Mouse (Mus musculus) brown adipose tissue, adult 24 weeks (tissue): Measurements from ENCODE around the gene Nmnat3. TPM values are rescaled to one million over a fixed set of nuclear protein-coding genes. Genes with fewer than 3 reads are reported as not detected.

Source experiments
- H3K27ac ChIP-seq: fragments of 200-500 bp; replicated peaks from 2 replicates; pipeline ENCODE4 v1.5.1; 2012; ENCODE audit warnings: low read depth, mild to moderate bottlenecking, low read length
- H3K4me1 ChIP-seq: fragments of 200-500 bp; 2 replicates; pipeline ENCODE4 v1.6.1; 2012; ENCODE audit warnings: low read length, mixed read lengths; ENCODE audit not compliant: control insufficient read depth, insufficient read depth, insufficient read length
- H3K4me3 ChIP-seq: fragments of 200-500 bp; 2 replicates; pipeline ENCODE4 v1.5.1; 2012; ENCODE audit warnings: low read depth, mild to moderate bottlenecking, low read length, moderate library complexity; ENCODE audit not compliant: insufficient read depth
- polyA plus RNA-seq: library from polyadenylated mRNA; stranded (reverse); fragments of >200 nt; gene quantifications from 2 replicates; pipeline ENCODE4 v1.2.4, GENCODE M21; 2012; ENCODE audit not compliant: missing spikeins, insufficient read depth, insufficient read length

The Nmnat3 gene
- polyA plus RNA-seq, 1 experiment, result 13.2 TPM

DNA sequence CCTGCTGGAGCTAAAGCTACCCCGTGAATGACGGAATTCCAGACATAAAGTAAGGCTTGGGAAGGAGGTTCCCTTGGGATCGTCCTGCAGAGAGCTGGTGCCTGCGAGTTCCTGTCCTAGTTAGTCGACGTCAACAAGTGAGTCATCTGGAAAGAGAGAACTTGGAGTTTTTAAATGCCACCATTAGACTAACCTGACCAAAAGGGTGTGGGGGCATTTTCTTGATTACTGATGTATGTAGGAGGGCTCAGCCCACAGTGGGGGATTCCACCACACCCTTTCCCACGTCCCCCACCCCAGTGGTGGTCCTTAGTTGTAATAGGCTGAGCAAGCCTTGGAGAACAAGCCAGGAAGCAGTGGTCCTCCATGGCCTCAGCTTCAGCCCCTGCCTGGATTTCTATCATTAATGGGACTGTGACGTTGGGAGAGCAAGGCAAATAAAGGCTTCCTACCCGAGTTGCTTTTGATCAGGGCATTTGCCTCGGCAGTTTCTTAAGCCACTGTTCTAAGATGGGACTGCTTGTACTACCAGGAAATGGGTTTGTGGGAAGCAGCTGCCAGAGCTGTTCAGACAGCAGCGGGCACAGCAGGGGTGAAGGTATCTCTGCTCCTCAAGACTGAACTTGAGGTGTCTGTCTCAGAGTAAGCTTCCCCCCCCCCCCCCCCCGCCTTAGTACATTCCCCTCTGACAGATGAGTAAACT lies 10.2 kb downstream of the Nmnat3 start:
- peaks cover 4% of the 10 kb centered on the region; the same call in 1 of the 2 replicates for H3K4me1 ChIP-seq
- peak overlapping the region; percentile 98 for H3K27ac ChIP-seq
- peak overlapping the region; percentile 99 for H3K4me3 ChIP-seq

DNA sequence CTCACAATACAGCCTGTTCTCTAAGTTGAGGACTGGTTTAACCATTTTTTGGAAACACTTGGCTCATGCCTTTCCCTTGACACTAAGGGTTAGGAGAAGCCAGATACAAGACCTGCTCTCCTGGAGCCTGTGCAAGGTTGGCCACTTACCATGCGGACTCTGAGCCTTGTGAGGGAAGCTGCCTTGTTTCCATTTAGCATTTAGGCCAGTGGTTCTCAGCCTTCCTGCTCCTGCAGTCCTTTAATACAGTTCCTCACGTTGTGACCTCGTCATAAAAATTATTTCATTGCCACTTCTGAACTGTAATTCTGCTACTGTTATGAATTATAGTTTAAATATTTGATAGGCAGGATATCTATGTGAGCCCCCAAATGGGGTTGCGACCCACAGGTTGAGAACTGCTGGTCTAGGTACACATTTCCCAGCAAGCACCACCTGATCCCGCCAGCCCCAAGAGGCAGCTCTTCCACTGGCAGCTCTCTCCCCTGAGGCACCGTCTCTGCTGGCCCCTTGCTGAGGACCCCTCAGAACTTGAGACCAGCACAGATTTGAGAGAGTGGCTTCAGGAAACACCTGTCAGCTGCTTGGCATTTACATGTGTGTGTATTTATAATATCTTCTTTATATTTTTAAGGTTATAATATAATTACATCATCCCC lies 10.8 kb downstream of the Nmnat3 start:
- H3K4me1 ChIP-seq, result peaks cover 6% of the 10 kb centered on the region; the same call in 1 of the 2 replicates
- H3K27ac ChIP-seq, result no peak overlapping the region
- H3K4me3 ChIP-seq, result no peak overlapping the region

DNA sequence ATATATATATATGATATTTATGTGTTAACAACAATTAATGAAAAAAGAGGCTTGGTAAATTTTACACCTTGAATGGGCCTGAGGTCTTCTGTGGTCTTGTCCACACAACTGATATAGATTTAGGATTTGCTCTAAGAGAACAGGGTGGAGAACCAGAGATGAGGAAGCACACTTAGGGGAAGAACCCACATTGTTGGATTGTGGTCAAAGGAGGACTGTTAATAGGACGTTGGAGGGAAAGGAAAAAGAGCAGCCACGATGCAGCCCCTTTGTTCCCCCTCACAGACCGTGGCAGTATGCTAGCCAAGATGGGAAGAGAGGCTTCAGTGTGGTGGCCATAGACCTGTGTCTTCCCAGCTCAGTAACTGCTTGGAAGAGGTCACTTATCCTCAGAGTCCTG lies 11.5 kb downstream of the Nmnat3 start:
- peaks cover 6% of the 10 kb centered on the region; the same call in 1 of the 2 replicates for H3K4me1 ChIP-seq
- H3K4me3 ChIP-seq, result no peak overlapping the region
- H3K27ac ChIP-seq, result no peak overlapping the region

DNA sequence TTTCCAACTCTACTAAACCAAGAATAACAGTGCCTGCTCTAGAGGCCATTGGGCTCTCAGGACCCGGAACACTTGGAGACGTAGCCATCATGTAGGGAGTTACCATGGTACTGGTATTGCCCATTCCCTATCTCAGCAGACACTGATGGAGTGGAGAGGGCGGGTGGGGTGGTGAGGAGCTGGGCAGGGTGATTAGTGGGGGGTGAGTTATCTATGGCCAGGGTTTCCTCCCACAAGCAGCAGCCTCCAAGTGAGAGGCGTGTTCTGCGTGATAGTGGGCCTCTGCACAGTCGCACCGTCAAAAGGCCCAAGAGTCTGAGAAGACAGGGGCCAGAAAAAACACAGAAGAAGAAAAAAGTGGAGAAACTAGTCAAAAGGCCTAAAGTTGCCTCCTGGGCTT lies 12.0 kb downstream of the Nmnat3 start:
- Histone ChIP-seq H3K27ac (no peak overlapping the region), H3K4me1 (peaks cover 6% of the 10 kb centered on the region; the same call in 1 of the 2 replicates)

DNA sequence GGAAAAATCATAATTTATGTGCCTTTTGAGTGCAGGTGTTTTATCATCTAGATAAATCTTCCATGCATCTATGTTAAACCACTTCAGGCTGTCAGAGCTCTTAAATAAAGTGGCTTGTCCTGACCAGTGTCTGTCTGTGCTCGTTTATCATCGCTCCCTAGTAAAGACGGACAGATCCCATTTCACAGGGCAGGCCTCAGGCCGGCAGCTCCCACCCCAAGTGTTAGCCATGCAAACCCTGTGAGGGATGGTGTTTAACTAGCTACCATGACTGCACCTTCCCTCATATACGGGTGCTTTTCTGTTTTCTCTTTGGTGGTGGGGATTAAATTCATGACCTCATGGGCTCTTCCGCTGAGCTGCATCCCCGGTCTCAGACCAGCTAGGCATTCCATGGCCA lies 13.3 kb downstream of the Nmnat3 start:
- H3K4me3 ChIP-seq, result no peak overlapping the region
- no peak overlapping the region for H3K27ac ChIP-seq
- H3K4me1 ChIP-seq, result peaks cover 6% of the 10 kb centered on the region; the same call in 1 of the 2 replicates

More for the DNA sequence above, 12.0 kb downstream of the Nmnat3 start:
- no peak overlapping the region for H3K4me3 ChIP-seq

DNA sequence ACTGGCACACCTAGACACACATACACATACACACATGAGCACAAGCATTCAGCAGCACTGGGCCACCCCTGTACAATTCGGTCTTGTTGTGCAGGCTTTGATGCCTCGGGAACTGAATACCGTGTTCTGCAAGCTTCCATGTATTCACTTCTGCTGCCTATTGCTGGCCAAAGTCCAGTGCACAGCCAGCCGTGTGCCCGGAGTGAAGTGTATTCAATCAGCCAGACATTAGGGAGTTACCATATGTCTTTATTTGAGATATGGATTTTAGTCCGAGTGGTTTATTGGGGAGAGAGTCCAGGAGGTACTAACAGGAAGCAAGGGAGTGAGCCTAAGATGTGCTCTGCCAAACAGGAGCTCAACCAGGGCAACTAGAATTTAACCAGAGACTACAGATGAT lies 19.8 kb downstream of the Nmnat3 start:
- Histone ChIP-seq H3K27ac (no peak overlapping the region), H3K4me1 (0 out of 2 replicates have a peak, but pooled peaks cover 3% of the 10 kb centered on the region), H3K4me3 (no peak overlapping the region)

DNA sequence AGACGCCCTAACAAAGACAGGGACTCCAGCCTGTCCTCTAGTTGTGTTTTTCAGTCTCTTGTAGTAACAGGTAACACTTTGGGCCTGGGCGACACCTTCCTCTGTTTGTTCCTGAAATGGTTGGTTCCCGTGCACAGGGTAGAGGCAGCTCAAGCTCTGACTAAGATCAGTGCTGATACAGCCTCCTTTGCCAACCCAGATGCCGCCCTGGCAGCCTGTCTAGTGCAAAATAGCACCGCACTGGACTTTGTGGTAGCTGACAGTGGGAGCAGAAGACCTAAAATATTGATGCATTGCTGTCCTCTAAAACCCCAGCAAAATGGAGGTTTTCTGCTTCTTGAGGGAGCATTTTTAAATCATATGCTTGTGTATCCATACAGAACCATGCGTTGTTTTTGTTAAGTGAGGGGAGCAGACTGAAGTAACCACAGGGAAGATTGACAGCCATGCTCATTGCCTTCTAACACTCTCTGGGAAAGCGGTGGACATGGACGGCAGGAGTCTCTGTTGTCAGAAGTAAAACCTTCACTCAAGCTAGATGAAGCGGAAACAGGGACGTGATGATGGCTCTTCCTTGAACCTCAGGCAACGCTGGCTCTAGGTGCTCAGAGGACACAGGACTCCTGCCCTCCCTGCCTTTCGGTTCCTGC lies 24.2 kb downstream of the Nmnat3 start:
- H3K4me3 ChIP-seq, result no peak overlapping the region
- H3K27ac ChIP-seq, result no peak overlapping the region
- no peaks in the 10 kb centered on the region for H3K4me1 ChIP-seq

DNA sequence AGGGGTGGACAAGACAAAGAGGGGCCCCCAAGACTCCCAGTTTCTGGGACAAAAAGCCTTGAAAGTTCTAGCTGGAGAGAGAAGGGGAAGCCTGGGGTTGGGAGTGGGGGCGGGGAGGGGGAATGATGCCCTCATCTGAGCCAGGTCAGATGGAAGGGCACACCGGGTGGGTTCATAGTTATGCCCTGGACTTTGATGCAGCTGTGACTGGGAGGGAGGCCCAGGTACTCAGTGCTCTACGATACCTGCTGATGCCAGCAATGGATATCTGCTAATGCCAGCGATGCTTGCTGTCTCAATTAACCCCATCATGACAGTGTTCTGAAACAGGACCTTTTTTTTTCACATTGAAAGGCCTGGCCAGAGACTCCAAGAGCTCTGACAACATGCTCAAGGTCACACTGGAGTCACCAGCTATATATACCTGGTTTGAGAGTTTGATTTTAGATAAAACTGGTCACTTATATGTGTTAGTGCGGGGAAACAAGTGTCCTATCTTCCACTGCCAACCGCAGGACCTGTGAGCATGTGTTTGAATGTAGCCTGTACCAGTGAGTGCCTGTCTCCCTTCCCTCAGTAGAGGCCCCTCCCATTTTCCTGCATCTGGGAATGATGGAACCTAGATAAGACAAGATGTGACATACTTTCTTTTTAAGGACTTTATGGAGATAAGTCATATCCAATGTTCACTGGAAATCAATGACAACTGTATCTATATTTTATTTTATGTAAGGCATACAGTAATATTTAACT lies 25.6 kb downstream of the Nmnat3 start:
- Histone ChIP-seq H3K27ac (no peak overlapping the region), H3K4me1 (no peaks in the 10 kb centered on the region), H3K4me3 (no peak overlapping the region)

DNA sequence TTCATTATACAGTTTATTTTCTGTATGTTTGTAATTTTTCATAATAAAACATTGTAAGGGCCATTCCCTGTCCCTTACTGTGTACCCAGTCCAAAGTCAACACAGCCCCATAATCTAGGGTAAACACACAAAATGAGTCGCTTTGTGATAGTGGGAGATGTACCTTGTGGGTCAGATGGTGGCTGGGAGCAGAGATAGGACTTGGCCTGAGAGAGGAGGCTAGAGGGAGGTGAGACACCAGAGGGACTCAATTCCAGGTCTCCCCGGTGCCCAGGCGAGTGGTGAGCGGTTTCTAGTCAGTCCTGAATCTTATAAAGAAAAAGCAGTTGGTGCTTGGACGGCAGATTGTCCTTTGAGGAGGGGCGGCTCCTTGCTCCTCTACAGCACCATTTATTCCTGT lies 26.4 kb downstream of the Nmnat3 start:
- H3K4me3 ChIP-seq, result no peak overlapping the region
- no peaks in the 10 kb centered on the region for H3K4me1 ChIP-seq
- no peak overlapping the region for H3K27ac ChIP-seq

DNA sequence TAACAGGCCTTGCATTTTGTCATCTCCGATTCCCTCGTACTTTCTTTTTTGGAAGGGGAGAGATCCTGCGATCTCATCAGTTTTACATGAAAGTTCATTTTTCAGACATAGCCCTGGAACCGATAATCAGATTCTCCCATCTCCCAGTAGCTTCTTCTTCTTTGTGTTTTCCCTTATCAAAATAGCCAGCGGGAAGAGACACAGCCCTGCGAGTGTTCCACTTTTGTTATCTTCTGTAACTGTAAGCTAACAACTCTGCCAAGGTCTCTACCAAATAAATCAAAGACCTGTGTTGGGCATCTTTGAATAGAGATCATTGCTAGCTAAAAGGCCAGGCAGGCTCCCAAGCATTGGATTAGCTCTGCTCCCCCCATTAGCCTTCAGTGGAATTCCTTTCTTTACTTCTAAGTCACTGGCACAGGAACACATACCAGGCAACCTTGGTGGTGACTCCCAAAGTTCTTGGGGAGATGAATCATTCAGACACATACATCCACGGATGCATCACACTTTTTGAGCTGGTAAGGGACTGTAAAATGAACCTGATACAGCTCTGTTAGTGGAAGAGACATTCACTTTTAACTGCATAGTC lies 26.9 kb downstream of the Nmnat3 start:
- H3K4me3 ChIP-seq, result no peak overlapping the region
- no peaks in the 10 kb centered on the region for H3K4me1 ChIP-seq
- H3K27ac ChIP-seq, result no peak overlapping the region

DNA sequence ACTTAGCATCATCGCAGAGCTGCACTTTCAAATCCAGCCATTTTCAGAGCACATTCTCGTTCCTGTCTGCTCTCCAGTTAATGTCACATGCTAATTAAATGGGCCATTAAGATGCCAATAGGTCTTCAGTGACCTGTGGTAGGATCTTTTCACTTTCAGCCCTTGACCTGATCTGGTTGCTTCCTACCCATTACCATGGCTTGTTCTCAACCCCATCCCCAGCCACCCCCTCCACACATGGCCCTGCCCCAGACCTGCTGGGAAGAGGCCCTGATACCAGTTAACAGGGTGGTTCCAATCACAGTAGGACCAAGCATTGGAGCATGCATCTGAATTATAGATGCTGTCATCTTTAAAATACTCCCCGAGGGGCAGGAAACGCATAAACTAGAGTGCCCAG lies 30.7 kb downstream of the Nmnat3 start:
- Histone ChIP-seq H3K27ac (no peak overlapping the region), H3K4me3 (no peak overlapping the region), H3K4me1 (no peaks in the 10 kb centered on the region)

DNA sequence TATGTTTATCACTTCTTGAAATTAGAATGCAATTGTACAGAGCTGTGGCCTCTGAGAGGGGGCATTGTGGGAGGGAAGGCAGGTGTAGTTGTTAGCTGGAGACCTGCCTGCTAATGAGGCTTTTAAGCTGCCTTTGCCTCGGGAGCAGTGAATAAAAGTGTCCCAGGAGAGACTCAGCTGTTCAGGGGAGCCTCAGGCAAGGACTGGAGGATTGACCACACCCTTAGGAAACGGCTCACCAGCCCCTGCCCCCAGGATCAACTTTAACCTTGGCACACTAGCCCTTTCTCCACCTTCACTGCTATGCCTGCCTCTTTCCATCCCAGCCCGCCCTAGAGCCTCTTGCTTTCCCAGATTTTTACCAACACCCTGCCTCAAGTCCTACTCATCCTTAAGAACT lies 31.6 kb downstream of the Nmnat3 start:
- H3K27ac ChIP-seq, result no peak overlapping the region
- no peak overlapping the region for H3K4me3 ChIP-seq
- no peaks in the 10 kb centered on the region for H3K4me1 ChIP-seq

DNA sequence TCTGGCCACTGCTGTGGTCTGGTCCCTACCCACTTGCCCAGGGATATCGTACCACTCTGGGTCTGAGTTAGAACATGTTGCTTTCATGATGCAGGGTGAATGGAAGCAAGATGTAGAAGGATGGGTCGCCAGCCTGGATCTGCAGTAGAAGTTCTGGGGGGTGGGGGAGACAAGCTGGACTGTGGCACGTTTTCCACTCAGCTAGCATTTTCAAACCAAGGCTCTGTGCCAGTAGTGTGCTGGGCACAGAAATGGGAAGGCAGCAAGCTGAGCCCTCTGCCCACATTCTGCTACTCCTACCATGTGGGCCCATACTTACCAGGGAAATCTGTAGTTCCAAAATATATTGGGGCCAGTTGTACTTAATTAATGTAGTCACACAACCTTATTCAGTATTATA lies 33.5 kb downstream of the Nmnat3 start:
- Histone ChIP-seq H3K4me3 (no peak overlapping the region), H3K27ac (no peak overlapping the region), H3K4me1 (no peaks in the 10 kb centered on the region)

DNA sequence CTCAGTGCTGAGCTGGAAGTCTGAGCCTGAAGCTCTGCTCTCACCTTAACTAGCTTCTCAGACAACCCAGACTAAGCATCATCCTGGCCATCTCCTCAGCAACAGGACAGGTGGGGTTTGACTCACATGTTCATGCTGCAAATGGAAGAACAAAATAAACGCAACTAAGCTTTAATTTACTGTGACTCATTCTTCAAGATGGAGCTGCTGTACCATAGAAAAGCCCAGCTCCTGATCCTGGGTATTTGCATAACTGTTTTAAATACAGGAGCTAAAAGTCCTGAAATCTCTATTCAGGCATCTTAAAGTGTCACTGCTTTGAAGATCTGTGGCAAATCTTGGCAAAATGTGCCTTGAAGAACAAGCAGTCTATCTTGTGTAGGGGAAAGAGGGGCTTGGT lies 38.9 kb downstream of the Nmnat3 start:
- H3K4me1 ChIP-seq, result peaks cover 5% of the 10 kb centered on the region; the same call in 1 of the 2 replicates
- no peak overlapping the region for H3K27ac ChIP-seq
- no peak overlapping the region for H3K4me3 ChIP-seq
